Mouse (Mus musculus): ENCODE data around the gene Cblc.
"Not testable (repeated sequence)": the region's sequence is repeated elsewhere in the genome, so short reads cannot be mapped to it uniquely, and the experiment has no call there.

The Cblc gene

GRCm38 (mm10) chr7:19820347-19821048 is 23.9 kb upstream of the Cblc start:
- DNase-seq (ENCODE audit: inconsistent age in 2 of 2, low spot score in 1 of 2), result no peak

GRCm38 (mm10) chr7:19818875-19819274 is 22.3 kb upstream of the Cblc start:
- no peak for DNase-seq (ENCODE audit: inconsistent age in 2 of 2, low spot score in 1 of 2)

- DNase-seq (ENCODE audit: inconsistent age in 2 of 2, low spot score in 1 of 2), result peak; percentile 73 to 87
Measured at GRCm38 (mm10) chr7:19818440-19818839, 21.8 kb upstream of the Cblc start.

- peak; percentile 61 to 73 for DNase-seq (ENCODE audit: inconsistent age in 2 of 2, low spot score in 1 of 2)
Measured at GRCm38 (mm10) chr7:19817382-19818105, 20.9 kb upstream of the Cblc start.

- peak; percentile 86 to 96 for DNase-seq (ENCODE audit: inconsistent age in 2 of 2, low spot score in 1 of 2)
Measured at GRCm38 (mm10) chr7:19816224-19816771, 19.7 kb upstream of the Cblc start.

- DNase-seq (ENCODE audit: inconsistent age in 2 of 2, low spot score in 1 of 2), result no peak
Measured at GRCm38 (mm10) chr7:19815296-19816223, 19.0 kb upstream of the Cblc start.

GRCm38 (mm10) chr7:19813579-19814122 is 17.0 kb upstream of the Cblc start:
- DNase-seq (ENCODE audit: inconsistent age in 2 of 2, low spot score in 1 of 2), result no peak

- DNase-seq (ENCODE audit: inconsistent age in 2 of 2, low spot score in 1 of 2), result no peak
Measured at GRCm38 (mm10) chr7:19813161-19813560, 16.6 kb upstream of the Cblc start.

- DNase-seq (ENCODE audit: inconsistent age in 2 of 2, low spot score in 1 of 2), result peak; percentile 43 to 70
Measured at GRCm38 (mm10) chr7:19811114-19811513, 14.5 kb upstream of the Cblc start.

GRCm38 (mm10) chr7:19809369-19809768 is 12.8 kb upstream of the Cblc start:
- DNase-seq (ENCODE audit: inconsistent age in 2 of 2, low spot score in 1 of 2), result peak; percentile 57 to 79

- DNase-seq (ENCODE audit: inconsistent age in 2 of 2, low spot score in 1 of 2), result no peak
Measured at GRCm38 (mm10) chr7:19806356-19806969, 9.9 kb upstream of the Cblc start.

GRCm38 (mm10) chr7:19802995-19803394 is 6.4 kb upstream of the Cblc start:
- peak; percentile 69 to 93 for DNase-seq (ENCODE audit: inconsistent age in 2 of 2, low spot score in 1 of 2)

- peak; percentile 63 to 89 for DNase-seq (ENCODE audit: inconsistent age in 2 of 2, low spot score in 1 of 2)
Measured at GRCm38 (mm10) chr7:19800764-19801163, 4.2 kb upstream of the Cblc start.

- DNase-seq (ENCODE audit: inconsistent age in 2 of 2, low spot score in 1 of 2), result no peak
Measured at GRCm38 (mm10) chr7:19796254-19796653, 355 bp downstream of the Cblc start.

GRCm38 (mm10) chr7:19795236-19795635 is 1.4 kb downstream of the Cblc start:
- no peak for DNase-seq (ENCODE audit: inconsistent age in 2 of 2, low spot score in 1 of 2)

GRCm38 (mm10) chr7:19792701-19793630 is 3.6 kb downstream of the Cblc start:
- no peak for DNase-seq (ENCODE audit: inconsistent age in 2 of 2, low spot score in 1 of 2)

GRCm38 (mm10) chr7:19791504-19791903 is 5.1 kb downstream of the Cblc start:
- not testable (repeated sequence) for DNase-seq (ENCODE audit: inconsistent age in 2 of 2, low spot score in 1 of 2)

GRCm38 (mm10) chr7:19789904-19790347 is 6.7 kb downstream of the Cblc start:
- peak; percentile 91 to 97 for DNase-seq (ENCODE audit: inconsistent age in 2 of 2, low spot score in 1 of 2)

GRCm38 (mm10) chr7:19785874-19786458 is 10.6 kb downstream of the Cblc start:
- DNase-seq (ENCODE audit: inconsistent age in 2 of 2, low spot score in 1 of 2), result no peak
